Mouse (Mus musculus) forebrain, embryonic 14.5 days (tissue): ENCODE data around the gene Rsad2. TPM values are rescaled to one million over a fixed set of nuclear protein-coding genes. Genes with fewer than 3 reads are reported as not detected.

Experiments
- ATAC-seq: fragments of 200-750 bp; cut with Nextera tagmentation; 2 replicates; pipeline ENCODE4 v1.8.0; 2017; ENCODE audit warnings: mild to moderate bottlenecking, moderate library complexity
- DNase-seq: peaks from one replicate; pipeline ENCODE4 v3.0.0-alpha.2; 2015; ENCODE audit warnings: low spot score
- H3K27ac ChIP-seq: fragments of 300-500 bp; sonication (generic); 2 replicates; pipeline ENCODE4 v1.5.1; 2014; ENCODE audit warnings: low read depth, mild to moderate bottlenecking, control low read depth, low read length, moderate library complexity
- H3K27me3 ChIP-seq: fragments of 300-500 bp; sonication (generic); replicated peaks from 2 replicates; pipeline ENCODE4 v1.6.1; 2014; ENCODE audit warnings: low read length, control low read depth, mixed read lengths; ENCODE audit not compliant: control insufficient read depth, insufficient read depth
- H3K36me3 ChIP-seq: fragments of 300-500 bp; sonication (generic); 2 replicates; pipeline ENCODE4 v1.6.1; 2014; ENCODE audit warnings: low read length, control low read depth; ENCODE audit not compliant: control insufficient read depth, insufficient read depth
- H3K4me1 ChIP-seq: fragments of 300-500 bp; sonication (generic); 2 replicates; pipeline ENCODE4 v1.6.1; 2014; ENCODE audit warnings: antibody characterized with exemption, low read length, control low read depth; ENCODE audit not compliant: control insufficient read depth, insufficient read depth
- H3K4me2 ChIP-seq: fragments of 300-500 bp; sonication (generic); 2 replicates; pipeline ENCODE4 v1.6.1; 2014; ENCODE audit warnings: mild to moderate bottlenecking, control low read depth, low read length
- H3K4me3 ChIP-seq: fragments of 300-500 bp; sonication (generic); 2 replicates; pipeline ENCODE4 v1.5.1; 2014; ENCODE audit warnings: low read depth, low read length, control low read depth
- H3K9ac ChIP-seq: fragments of 300-500 bp; sonication (generic); 2 replicates; pipeline ENCODE4 v1.6.1; 2014; ENCODE audit warnings: mild to moderate bottlenecking, low read length, control low read depth, moderate library complexity
- H3K9me3 ChIP-seq: fragments of 300-500 bp; sonication (generic); replicated peaks from 2 replicates; pipeline ENCODE4 v1.6.1; 2016; ENCODE audit warnings: low read length, control low read depth, mixed read lengths; ENCODE audit not compliant: control insufficient read depth
- WGBS: fragments of 180-500 bp; shearing (Covaris S2); extraction: QIAGEN DNeasy Blood & Tissue Kit; methylation state at CpG from one replicate; pipeline ENCODE4 v1.1.7; 2014; 5-methylcytosine and 5-hydroxymethylcytosine counted together
- polyA plus RNA-seq: library from polyadenylated mRNA; unstranded; fragments of >200 nt; fragmentation: Nextera tagmentation; extraction: Ambion mirVana; gene quantifications from 2 replicates; pipeline ENCODE4 v1.2.1, GENCODE M21; 2014

Rsad2 gene
- polyA plus RNA-seq, 1 experiment from 2014 or later, result 0.27 TPM

- no peak overlapping the region; the same call in 1 of the 2 replicates for H3K4me3 ChIP-seq
- no peak overlapping the region for H3K9ac ChIP-seq
- H3K4me2 ChIP-seq, result peak overlapping the region; percentile 94
- no peaks in the 10 kb centered on the region for H3K9me3 ChIP-seq
- DNase-seq (peak; percentile 28), ATAC-seq (no peak)
- WGBS, result 40% methylated on average over 10 of the region's 10 CpGs
- no peak overlapping the region for H3K27ac ChIP-seq
- H3K4me1 ChIP-seq, result peaks cover 29% of the 10 kb centered on the region
- H3K27me3 ChIP-seq, result no peaks in the 10 kb centered on the region
- peaks cover 9% of the 10 kb centered on the region; the same call in 1 of the 2 replicates for H3K36me3 ChIP-seq
Measured at GRCm38 (mm10) chr12:26411841-26412450, 44.3 kb downstream of the Rsad2 start.

GRCm38 (mm10) chr12:26410443-26410842 is 45.8 kb downstream of the Rsad2 start:
- Histone ChIP-seq H3K9me3 (no peaks in the 10 kb centered on the region), H3K36me3 (peaks cover 9% of the 10 kb centered on the region; the same call in 1 of the 2 replicates), H3K4me1 (peaks cover 29% of the 10 kb centered on the region), H3K27me3 (no peaks in the 10 kb centered on the region), H3K9ac (no peak overlapping the region), H3K27ac (no peak overlapping the region), H3K4me2 (no peak overlapping the region), H3K4me3 (no peak overlapping the region)
- DNase-seq, result no peak
- no peak for ATAC-seq
- WGBS, result 98% methylated on average over 3 of the region's 3 CpGs

- no peaks in the 10 kb centered on the region for H3K9me3 ChIP-seq
- no peak overlapping the region for H3K4me2 ChIP-seq
- no peak for ATAC-seq
- no peak for DNase-seq
- peaks cover 24% of the 10 kb centered on the region for H3K4me1 ChIP-seq
- H3K27ac ChIP-seq, result no peak overlapping the region
- no peak overlapping the region for H3K4me3 ChIP-seq
- H3K9ac ChIP-seq, result no peak overlapping the region
- no peaks in the 10 kb centered on the region for H3K27me3 ChIP-seq
- WGBS, result 52% methylated on average over 9 of the region's 9 CpGs
- peaks cover 17% of the 10 kb centered on the region; the same call in 1 of the 2 replicates for H3K36me3 ChIP-seq
Measured at GRCm38 (mm10) chr12:26408707-26409106, 47.5 kb downstream of the Rsad2 start.

GRCm38 (mm10) chr12:26404781-26405702 is 51.2 kb downstream of the Rsad2 start:
- no peaks in the 10 kb centered on the region for H3K9me3 ChIP-seq
- no peaks in the 10 kb centered on the region for H3K27me3 ChIP-seq
- H3K4me2 ChIP-seq, result no peak overlapping the region
- H3K4me1 ChIP-seq, result no peaks in the 10 kb centered on the region; the same call in 1 of the 2 replicates
- 87% methylated on average over 11 of the region's 11 CpGs for WGBS
- no peak overlapping the region for H3K9ac ChIP-seq
- H3K36me3 ChIP-seq, result peaks cover 24% of the 10 kb centered on the region; the same call in 1 of the 2 replicates
- ATAC-seq (no peak), DNase-seq (no peak)
- peak overlapping the region; percentile 9; the same call in 1 of the 2 replicates for H3K27ac ChIP-seq
- H3K4me3 ChIP-seq, result no peak overlapping the region

- Histone ChIP-seq H3K4me3 (no peak overlapping the region), H3K27ac (no peak overlapping the region), H3K4me2 (no peak overlapping the region), H3K4me1 (no peaks in the 10 kb centered on the region), H3K36me3 (peaks cover 21% of the 10 kb centered on the region; the same call in 1 of the 2 replicates), H3K9me3 (no peaks in the 10 kb centered on the region), H3K27me3 (no peaks in the 10 kb centered on the region), H3K9ac (no peak overlapping the region)
- WGBS, result 91% methylated on average over 16 of the region's 16 CpGs
- DNase-seq, result no peak
- no peak for ATAC-seq
Measured at GRCm38 (mm10) chr12:26403372-26404125, 52.7 kb downstream of the Rsad2 start.

GRCm38 (mm10) chr12:26401696-26402470 is 54.4 kb downstream of the Rsad2 start:
- WGBS, result 85% methylated on average over 10 of the region's 10 CpGs
- H3K36me3 ChIP-seq, result 0 out of 2 replicates have a peak, but pooled peaks cover 15% of the 10 kb centered on the region
- H3K27ac ChIP-seq, result no peak overlapping the region
- no peak overlapping the region for H3K4me3 ChIP-seq
- H3K9me3 ChIP-seq, result no peaks in the 10 kb centered on the region
- no peaks in the 10 kb centered on the region for H3K4me1 ChIP-seq
- no peaks in the 10 kb centered on the region for H3K27me3 ChIP-seq
- ATAC-seq (no peak), DNase-seq (no peak)
- H3K9ac ChIP-seq, result no peak overlapping the region
- H3K4me2 ChIP-seq, result no peak overlapping the region

- DNase-seq (peak; percentile 12), ATAC-seq (no peak)
- Histone ChIP-seq H3K4me1 (no peaks in the 10 kb centered on the region), H3K9me3 (no peaks in the 10 kb centered on the region), H3K4me2 (no peak overlapping the region), H3K9ac (no peak overlapping the region), H3K27ac (no peak overlapping the region), H3K36me3 (0 out of 2 replicates have a peak, but pooled peaks cover 15% of the 10 kb centered on the region), H3K4me3 (no peak overlapping the region), H3K27me3 (no peaks in the 10 kb centered on the region)
- WGBS, result 76% methylated on average over 1 of the region's 1 CpGs
Measured at GRCm38 (mm10) chr12:26401254-26401653, 55.0 kb downstream of the Rsad2 start.

GRCm38 (mm10) chr12:26400762-26401161 is 55.5 kb downstream of the Rsad2 start:
- Histone ChIP-seq H3K27ac (no peak overlapping the region), H3K4me1 (peaks cover 2% of the 10 kb centered on the region; the same call in 1 of the 2 replicates), H3K27me3 (no peaks in the 10 kb centered on the region), H3K36me3 (0 out of 2 replicates have a peak, but pooled peaks cover 15% of the 10 kb centered on the region), H3K9me3 (no peaks in the 10 kb centered on the region), H3K9ac (no peak overlapping the region), H3K4me2 (no peak overlapping the region), H3K4me3 (no peak overlapping the region)
- 100% methylated on average over 1 of the region's 1 CpGs for WGBS
- DNase-seq (no peak), ATAC-seq (no peak)
